Mouse (Mus musculus) yolk sac, embryonic 10.5 days (tissue): ENCODE results near the gene Anxa7.

Experiments used
- DNase-seq: peaks from one replicate; pipeline ENCODE4 v3.0.0-alpha.2; 2017; ENCODE audit warnings: low spot score

The Anxa7 gene

DNA sequence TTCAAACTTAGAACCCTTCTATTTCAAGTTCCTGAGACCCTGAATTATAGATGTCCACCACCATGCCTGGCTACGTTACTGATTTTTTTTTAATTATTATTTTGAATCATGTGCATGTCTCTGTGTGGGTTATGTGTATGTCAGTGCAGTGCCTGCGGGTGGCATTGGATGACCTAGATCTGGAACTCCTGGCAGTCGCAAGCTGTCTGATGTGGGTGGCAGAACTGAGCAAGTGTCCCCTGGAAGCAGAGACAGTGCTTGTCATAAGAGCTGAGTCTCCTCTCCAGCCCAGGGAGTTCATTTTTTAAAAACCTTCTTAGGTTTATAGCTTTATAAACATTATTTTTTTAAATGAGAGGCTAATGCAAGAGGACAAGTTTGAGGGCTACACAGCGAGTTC, 47.5 kb downstream of the Anxa7 start:
- DNase-seq: no peak

- DNase-seq: no peak
Observed at GRCm38 (mm10) chr14:20431726-20432125, 48.2 kb downstream of the Anxa7 start.

GRCm38 (mm10) chr14:20429833-20430232, 50.1 kb downstream of the Anxa7 start:
- DNase-seq: no peak

DNA sequence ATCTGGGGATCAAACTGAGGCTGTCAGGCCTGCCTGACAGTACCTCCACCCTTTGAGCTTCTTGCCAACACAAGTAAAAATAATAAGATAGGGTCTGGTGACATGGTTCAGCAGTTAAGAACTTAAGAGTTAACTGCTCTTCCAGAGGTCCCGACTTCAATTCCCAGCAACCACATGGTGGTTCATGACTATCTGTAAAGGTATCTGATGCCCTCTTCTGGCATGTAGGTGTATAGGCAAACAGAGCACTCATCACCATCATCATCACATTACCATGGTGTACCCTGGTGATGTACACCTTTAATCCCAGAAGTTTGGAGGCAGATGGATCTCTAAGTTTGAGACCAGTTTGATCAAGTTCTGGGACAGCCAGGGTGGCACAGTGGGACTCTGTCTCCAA, 51.3 kb downstream of the Anxa7 start:
- DNase-seq: no peak

DNA sequence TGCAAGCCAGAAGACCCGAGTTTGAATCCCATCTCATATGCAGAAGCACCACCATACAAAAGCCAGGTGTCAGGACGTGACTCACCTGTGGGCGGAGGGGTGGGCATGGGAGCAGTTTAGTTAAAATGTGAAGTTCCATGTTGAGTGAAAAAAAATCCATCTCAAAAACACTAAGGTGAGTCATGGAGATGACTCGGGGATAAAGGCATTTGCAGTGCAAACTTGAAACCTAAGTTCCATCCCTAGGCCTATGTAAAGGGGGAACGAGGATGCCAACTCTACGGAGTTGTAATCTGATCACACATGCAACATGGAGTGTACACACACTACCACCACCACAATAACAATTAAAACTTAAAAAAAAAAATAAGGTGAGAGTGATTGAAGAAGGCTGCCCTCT, 56.9 kb downstream of the Anxa7 start:
- DNase-seq: no peak

DNA sequence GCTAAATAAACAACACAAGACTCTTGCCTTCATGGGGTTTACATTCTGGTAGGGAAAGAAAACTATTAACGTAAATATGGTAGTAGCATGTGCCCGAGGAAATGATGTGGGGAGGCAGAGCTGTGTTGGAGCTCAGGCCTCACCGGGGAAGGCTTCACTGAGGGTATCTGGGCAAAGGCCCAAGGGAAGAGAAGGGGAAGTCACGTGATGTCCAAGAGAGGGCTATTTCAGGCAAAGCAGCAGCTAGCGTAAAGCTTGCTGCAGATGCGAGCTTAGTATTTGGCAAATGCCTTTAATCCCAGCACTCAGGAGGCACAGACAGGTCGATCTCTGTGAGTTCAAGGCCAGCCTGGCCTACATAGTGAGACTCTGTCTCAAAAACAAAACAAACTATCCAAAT, 57.7 kb downstream of the Anxa7 start:
- DNase-seq: no peak
